Comparison of ENCODE assay signal across 13 mouse cellular contexts in the genomic region with DNA sequence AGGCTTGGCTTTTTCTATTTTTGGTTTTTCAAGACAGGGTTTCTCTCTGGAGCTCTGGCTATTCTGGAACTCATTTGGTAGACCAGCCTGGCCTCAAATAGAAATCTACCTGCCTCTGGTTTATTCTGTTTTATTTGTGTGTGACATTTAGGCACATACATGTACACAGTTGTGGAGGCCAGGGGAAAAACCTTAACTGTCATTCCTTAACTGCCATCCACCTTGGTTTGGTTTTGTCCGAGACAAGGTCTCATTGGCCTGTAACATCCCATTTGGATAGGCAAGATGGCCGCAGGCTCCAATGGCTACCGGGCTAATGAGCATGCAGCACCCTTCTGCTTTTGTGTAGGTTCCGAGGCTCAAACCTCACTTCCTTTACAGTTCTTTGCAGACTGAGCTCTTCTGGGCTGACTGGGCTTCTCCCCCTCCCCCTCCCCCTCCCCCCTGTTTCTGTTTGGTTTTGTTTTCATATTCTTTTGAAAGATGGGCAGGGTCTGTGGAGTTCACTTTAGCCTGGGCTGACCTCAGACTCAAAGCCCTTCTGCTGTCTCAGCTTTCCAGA. TPM values are rescaled to one million over a fixed set of nuclear protein-coding genes. Genes with fewer than 3 reads are reported as not detected.
DNase-seq lines count a peak whose midpoint lies in the region; ATAC-seq and TF ChIP-seq lines count a peak whose summit lies in the region.
"Had no signal": no experiment of that assay in that cellular context is flagged by ENCODE, and none has a peak within 500 bp of the region (broad histone marks: within the 10 kb centered on the region; RNA-seq: fewer than 3 reads in every experiment).

No protein-coding gene starts in this region.

- peaks cover 7% of the 10 kb centered on the region for H3K79me2 ChIP-seq in macrophage (ENCODE audit: inconsistent target)

- no peaks in the 10 kb centered on the region for H3K9me3 ChIP-seq in kidney, postnatal 0 days (replicated peaks; ENCODE audit: low read length)
- H3K9me3 ChIP-seq in midbrain, embryonic 14.5 days (ENCODE audit: control insufficient read depth, low read length) = no peaks in the 10 kb centered on the region
- H3K9me3 ChIP-seq: embryonic facial prominence, embryonic 12.5 days; liver, embryonic 15.5 days; midbrain, embryonic 10.5 days had no signal

- H3K27me3 ChIP-seq in kidney, postnatal 0 days (ENCODE audit: insufficient read depth, low read length) = no peaks in the 10 kb centered on the region
- no peaks in the 10 kb centered on the region for H3K27me3 ChIP-seq in midbrain, embryonic 14.5 days (ENCODE audit: control insufficient read depth, insufficient read depth, low read length)
- H3K27me3 ChIP-seq: embryonic facial prominence, embryonic 12.5 days; liver, embryonic 15.5 days had no signal

- peaks cover 18% of the 10 kb centered on the region for H3K36me3 ChIP-seq in kidney, postnatal 0 days (ENCODE audit: insufficient read depth, low read length)
- H3K36me3 ChIP-seq in macrophage (ENCODE audit: inconsistent target) = peaks cover 26% of the 10 kb centered on the region
- H3K36me3 ChIP-seq in midbrain, embryonic 14.5 days (ENCODE audit: control insufficient read depth, insufficient read depth, low read length) = peaks cover 27% of the 10 kb centered on the region

- H3K27ac ChIP-seq in kidney, postnatal 0 days = peak overlapping the region; percentile 19; the same call in 1 of the 2 replicates
- peak overlapping the region; percentile 52 for H3K27ac ChIP-seq in macrophage
- no peak overlapping the region for H3K27ac ChIP-seq in midbrain, embryonic 14.5 days (replicated peaks; ENCODE audit: low read depth, low read length)
- H3K27ac ChIP-seq: embryonic facial prominence, embryonic 12.5 days; midbrain, embryonic 10.5 days had no signal

- no peak overlapping the region for H3K4me2 ChIP-seq in kidney, postnatal 0 days (ENCODE audit: low read length)
- no peak overlapping the region for H3K4me2 ChIP-seq in midbrain, embryonic 14.5 days (ENCODE audit: low read length)
- H3K4me2 ChIP-seq: embryonic facial prominence, embryonic 12.5 days; liver, embryonic 15.5 days had no signal

- H3K4me3 ChIP-seq in kidney, postnatal 0 days (replicated peaks; ENCODE audit: low read depth, low read length) = no peak overlapping the region
- H3K4me3 ChIP-seq in macrophage (ENCODE audit: inconsistent target) = no peak overlapping the region
- no peak overlapping the region for H3K4me3 ChIP-seq in midbrain, embryonic 14.5 days (replicated peaks; ENCODE audit: low read depth, low read length)
- H3K4me3 ChIP-seq: embryonic facial prominence, embryonic 12.5 days; liver, embryonic 15.5 days; midbrain, embryonic 10.5 days had no signal

- 72% methylated on average over 4 of the region's 4 CpGs for WGBS in kidney, postnatal 0 days
- 52% methylated on average over 4 of the region's 4 CpGs for WGBS in macrophage (ENCODE audit: missing documents)
- 81% methylated on average over 4 of the region's 4 CpGs for WGBS in midbrain, embryonic 14.5 days

- no peak overlapping the region for H3K9ac ChIP-seq in kidney, postnatal 0 days (ENCODE audit: low read depth, low read length)
- no peak overlapping the region for H3K9ac ChIP-seq in midbrain, embryonic 14.5 days (replicated peaks; ENCODE audit: low read length)
- H3K9ac ChIP-seq: embryonic facial prominence, embryonic 12.5 days; liver, embryonic 15.5 days had no signal

- H3K4me1 ChIP-seq in kidney, postnatal 0 days (replicated peaks; ENCODE audit: insufficient read depth, low read length) = no peaks in the 10 kb centered on the region
- peaks cover 2% of the 10 kb centered on the region; the same call in 1 of the 2 replicates for H3K4me1 ChIP-seq in midbrain, embryonic 14.5 days (ENCODE audit: control insufficient read depth, insufficient read depth, low read length)

- peak; percentile 6 for DNase-seq in adrenal gland, postnatal 14 days
- DNase-seq in adrenal gland, adult 18-20 months (ENCODE audit: low spot score in 2 of 2) = no peak
- DNase-seq in kidney, postnatal 0 days (ENCODE audit: low spot score) = no peak
- DNase-seq in kidney, postnatal 36 days = no peak
- peak; percentile 37 for DNase-seq in A20 (ENCODE audit: low read depth, low spot score)
- DNase-seq in retina, embryonic 14.5 days (ENCODE audit: low spot score) = no peak
- DNase-seq in midbrain, embryonic 14.5 days = no peak
- DNase-seq: layer of hippocampus, postnatal 36 days; left cerebral cortex, postnatal 4 days had no signal

- no peak for ATAC-seq in kidney, postnatal 0 days (replicated peaks; ENCODE audit: low FRiP score, low read depth)
- ATAC-seq in midbrain, embryonic 14.5 days (ENCODE audit: low FRiP score, low TSS enrichment) = no peak

- TF ChIP-seq CTCF in kidney, postnatal 0 days (IDR thresholded peaks at IDR 0.05; ENCODE audit: low read depth) = no peak

RNA-seq across cellular contexts. Expression of gene Tyk2, which starts 4.4 kb away (rescaled TPM):
- 12.6 and 17.3 TPM in 2 replicates for total RNA-seq in adrenal gland, postnatal 14 days (2021)
- 10 to 100 TPM; 14.0 to 14.5 TPM for total RNA-seq in adrenal gland, adult 18-20 months (2021)
- 8.6 and 9.4 TPM in 2 replicates for polyA plus RNA-seq in kidney, postnatal 0 days (2015; fragmentation: Nextera tagmentation; extraction: Ambion mirVana)
- 100 to 1,000 TPM; 145 to 475 (median 281) TPM for total RNA-seq in macrophage (2018; cell fraction: chromatin; rRNA removed)
- total RNA-seq in macrophage (2018; cell fraction: cytosol; rRNA removed) = 100 to 1,000 TPM in 1 of 26 experiments, 10 to 100 TPM in 25; 31.2 to 105 (median 49.4) TPM
- 100 to 1,000 TPM; 118 to 306 (median 168) TPM for total RNA-seq in macrophage (2018; cell fraction: nucleus; rRNA removed)
- 22.8 to 47.7 TPM (median 23.6 TPM) in 3 replicates for polyA plus RNA-seq in macrophage (2018)
- polyA plus RNA-seq in midbrain, embryonic 14.5 days (2014; fragmentation: Nextera tagmentation; extraction: Ambion mirVana) = 7.4 and 8.5 TPM in 2 replicates

RNA-seq across cellular contexts. Expression of gene Cdc37, which starts 14.4 kb away (rescaled TPM):
- 171 and 185 TPM in 2 replicates for total RNA-seq in adrenal gland, postnatal 14 days (2021)
- total RNA-seq in adrenal gland, adult 18-20 months (2021) = 100 to 1,000 TPM; 175 to 181 TPM
- 256 and 271 TPM in 2 replicates for polyA plus RNA-seq in kidney, postnatal 0 days (2015; fragmentation: Nextera tagmentation; extraction: Ambion mirVana)
- 10 to 100 TPM; 40.1 to 93.8 (median 70.7) TPM for total RNA-seq in macrophage (2018; cell fraction: chromatin; rRNA removed)
- total RNA-seq in macrophage (2018; cell fraction: cytosol; rRNA removed) = 100 to 1,000 TPM; 123 to 178 (median 150) TPM
- total RNA-seq in macrophage (2018; cell fraction: nucleus; rRNA removed) = 10 to 100 TPM; 45.9 to 97.7 (median 66.8) TPM
- polyA plus RNA-seq in macrophage (2018) = 166 to 206 TPM (median 199 TPM) in 3 replicates
- 213 and 223 TPM in 2 replicates for polyA plus RNA-seq in midbrain, embryonic 14.5 days (2014; fragmentation: Nextera tagmentation; extraction: Ambion mirVana)

RNA-seq across cellular contexts. Expression of gene Pde4a, which starts 30.1 kb away (rescaled TPM):
- total RNA-seq in adrenal gland, postnatal 14 days (2021) = 22.4 and 22.9 TPM in 2 replicates
- 10 to 100 TPM in 1 of 2 experiments, 1 to 10 TPM in 1; 6.2 to 13.3 TPM for total RNA-seq in adrenal gland, adult 18-20 months (2021)
- polyA plus RNA-seq in kidney, postnatal 0 days (2015; fragmentation: Nextera tagmentation; extraction: Ambion mirVana) = 8.2 and 8.3 TPM in 2 replicates
- 10 to 100 TPM in 21 of 26 experiments, 1 to 10 TPM in 5; 5.5 to 39.0 (median 18.5) TPM for total RNA-seq in macrophage (2018; cell fraction: chromatin; rRNA removed)
- total RNA-seq in macrophage (2018; cell fraction: cytosol; rRNA removed) = 1 to 10 TPM; 2.4 to 9.2 (median 7.3) TPM
- 10 to 100 TPM in 19 of 26 experiments, 1 to 10 TPM in 7; 4.9 to 34.1 (median 16.7) TPM for total RNA-seq in macrophage (2018; cell fraction: nucleus; rRNA removed)
- 6.5 to 7.1 TPM (median 6.8 TPM) in 3 replicates for polyA plus RNA-seq in macrophage (2018)
- 28.4 and 32.3 TPM in 2 replicates for polyA plus RNA-seq in midbrain, embryonic 14.5 days (2014; fragmentation: Nextera tagmentation; extraction: Ambion mirVana)

RNA-seq across cellular contexts. Expression of gene Raver1, which starts 43.6 kb away (rescaled TPM):
- 52.8 and 60.7 TPM in 2 replicates for total RNA-seq in adrenal gland, postnatal 14 days (2021)
- total RNA-seq in adrenal gland, adult 18-20 months (2021) = 10 to 100 TPM; 42.9 to 47.1 TPM
- polyA plus RNA-seq in kidney, postnatal 0 days (2015; fragmentation: Nextera tagmentation; extraction: Ambion mirVana) = 40.8 and 41.3 TPM in 2 replicates
- 10 to 100 TPM; 23.7 to 63.5 (median 47.2) TPM for total RNA-seq in macrophage (2018; cell fraction: chromatin; rRNA removed)
- total RNA-seq in macrophage (2018; cell fraction: cytosol; rRNA removed) = 10 to 100 TPM; 31.9 to 51.1 (median 39.1) TPM
- 10 to 100 TPM; 37.6 to 65.2 (median 48.8) TPM for total RNA-seq in macrophage (2018; cell fraction: nucleus; rRNA removed)
- 24.3 to 37.8 TPM (median 28.2 TPM) in 3 replicates for polyA plus RNA-seq in macrophage (2018)
- polyA plus RNA-seq in midbrain, embryonic 14.5 days (2014; fragmentation: Nextera tagmentation; extraction: Ambion mirVana) = 28.3 and 41.0 TPM in 2 replicates

RNA-seq across cellular contexts. Expression of gene Gm38431, which starts 43.6 kb away (rescaled TPM):
- total RNA-seq in adrenal gland, postnatal 14 days (2021) = 1.4 and 2.1 TPM in 2 replicates
- total RNA-seq in adrenal gland, adult 18-20 months (2021) = 1 to 10 TPM; 1.8 to 1.9 TPM
- 0.80 and 0.91 TPM in 2 replicates for polyA plus RNA-seq in kidney, postnatal 0 days (2015; fragmentation: Nextera tagmentation; extraction: Ambion mirVana)
- total RNA-seq in macrophage (2018; cell fraction: chromatin; rRNA removed) = 10 to 100 TPM in 9 of 26 experiments, 1 to 10 TPM in 17; 3.6 to 34.0 (median 7.0) TPM
- 1 to 10 TPM in 18 of 26 experiments, under 1 TPM in 8; 0.53 to 2.4 (median 1.2) TPM for total RNA-seq in macrophage (2018; cell fraction: cytosol; rRNA removed)
- total RNA-seq in macrophage (2018; cell fraction: nucleus; rRNA removed) = 1 to 10 TPM in 25 of 26 experiments, under 1 TPM in 1; 0.96 to 5.7 (median 2.7) TPM
- 0.88 to 8.1 TPM (median 2.0 TPM) in 3 replicates for polyA plus RNA-seq in macrophage (2018)
- polyA plus RNA-seq in midbrain, embryonic 14.5 days (2014; fragmentation: Nextera tagmentation; extraction: Ambion mirVana) = 1.9 and 2.0 TPM in 2 replicates

Comparison
In these comparisons a context has a peak if more than half of its experiments do, and no peak if none do; other contexts are left out.
1. DNase-seq: peak in adrenal gland, postnatal 14 days (single experiment) and A20 (single experiment); none in adrenal gland, adult 18-20 months (0 of 2), kidney, postnatal 0 days (single experiment), kidney, postnatal 36 days (0 of 2), retina, embryonic 14.5 days (single experiment) and midbrain, embryonic 14.5 days (single experiment).